Mouse (Mus musculus) right cerebral cortex, postnatal 14 days (tissue): ENCODE results near the gene Zfp788.
"Not testable (repeated sequence)": the region's sequence is repeated elsewhere in the genome, so short reads cannot be mapped to it uniquely, and the experiment has no call there.

Experiments
- DNase-seq: peaks from one replicate; pipeline ENCODE4 v3.0.0; 2022

Zfp788 gene

GRCm38 (mm10) chr7:41632409-41633220 lies at the start of gene Zfp788:
Gene Zfp788 (plus strand): TSS chr7:41633203.
- DNase-seq: peak; percentile 90

GRCm38 (mm10) chr7:41587831-41588230 lies 45.2 kb upstream of the Zfp788 start:
- DNase-seq: not testable (repeated sequence)

GRCm38 (mm10) chr7:41598615-41599014 lies 34.4 kb upstream of the Zfp788 start:
- DNase-seq: no peak

- DNase-seq: peak; percentile 89
Observed at GRCm38 (mm10) chr7:41599034-41599813, 33.8 kb upstream of the Zfp788 start, which contains the start of gene 2610021A01Rik. Gene 2610021A01Rik (plus strand): TSS chr7:41599230.

- DNase-seq: no peak
Observed at GRCm38 (mm10) chr7:41599932-41600548, 33.0 kb upstream of the Zfp788 start.

- no peak for DNase-seq
Observed at GRCm38 (mm10) chr7:41611654-41612053, 21.3 kb upstream of the Zfp788 start.

- DNase-seq: not testable (repeated sequence)
Observed at GRCm38 (mm10) chr7:41616241-41616640, 16.8 kb upstream of the Zfp788 start.

- peak; percentile 85 for DNase-seq
Observed at GRCm38 (mm10) chr7:41633221-41633984, 400 bp downstream of the Zfp788 start.

GRCm38 (mm10) chr7:41674326-41674725 lies 41.3 kb downstream of the Zfp788 start:
- not testable (repeated sequence) for DNase-seq
